Mouse (Mus musculus) stomach, postnatal 0 days (tissue): Measurements from ENCODE around the gene Scn2a.

Experiments used
- CTCF ChIP-seq: IDR thresholded peaks from 2 replicates; pipeline ENCODE4 v1.5.1; 2016; ENCODE audit warnings: antibody characterized with exemption, low read depth, mild to moderate bottlenecking, moderate library complexity
- EP300 ChIP-seq: optimal IDR thresholded peaks from 2 replicates; pipeline ENCODE3; 2016; ENCODE audit warnings: antibody characterized with exemption

- TF ChIP-seq CTCF (no peak), EP300 (no peak)
Measured at GRCm38 (mm10) chr2:65607813-65608212, 12.8 kb upstream of the Scn2a start.
